Mouse (Mus musculus): ENCODE measurements around the gene Nlrp2.

Gene Nlrp2

DNA sequence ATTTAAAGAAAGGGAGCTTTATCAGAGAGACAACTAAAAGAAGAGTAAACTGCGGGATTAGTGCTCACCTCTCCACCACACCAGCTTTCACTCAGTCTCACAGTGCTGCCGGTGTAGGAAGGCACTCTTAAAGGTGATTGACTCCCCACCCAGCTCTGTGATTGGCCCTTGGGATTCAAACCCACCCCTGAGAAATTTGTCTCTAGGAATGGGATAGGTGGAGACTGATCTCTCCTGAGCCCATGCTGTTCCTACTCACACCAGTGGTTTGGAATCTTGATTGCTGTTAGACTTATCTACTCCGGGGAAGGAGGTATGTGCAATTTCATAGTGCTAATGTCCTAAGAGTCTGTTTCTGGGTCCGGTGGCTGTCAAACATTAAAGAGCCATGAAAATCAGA lies at the start of gene Nlrp2:
Gene Nlrp2, minus strand, starts transcription at position 101 of the 400 bp plus-strand sequence.
- no peak for ATAC-seq (ENCODE audit: low TSS enrichment)

DNA sequence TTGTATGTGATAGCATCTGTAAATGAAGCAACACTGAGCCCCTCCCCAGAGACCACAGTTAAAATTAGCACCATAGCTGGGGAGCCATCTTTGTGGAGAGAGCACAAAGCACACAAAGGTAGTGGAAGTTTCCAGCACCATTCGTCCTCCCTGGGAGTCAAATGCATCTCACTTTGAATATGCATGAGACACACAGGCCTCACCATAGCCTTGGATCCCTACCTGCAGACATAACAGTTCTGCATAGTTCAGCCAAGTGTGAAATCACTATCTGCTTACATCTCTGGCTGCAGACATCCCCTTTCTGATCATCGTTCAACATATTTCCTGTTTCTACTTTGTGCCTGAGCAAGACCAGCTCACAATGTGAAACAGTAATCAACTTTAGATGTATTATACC lies 15.9 kb upstream of the Nlrp2 start:
- ATAC-seq (ENCODE audit: low TSS enrichment), result no peak

DNA sequence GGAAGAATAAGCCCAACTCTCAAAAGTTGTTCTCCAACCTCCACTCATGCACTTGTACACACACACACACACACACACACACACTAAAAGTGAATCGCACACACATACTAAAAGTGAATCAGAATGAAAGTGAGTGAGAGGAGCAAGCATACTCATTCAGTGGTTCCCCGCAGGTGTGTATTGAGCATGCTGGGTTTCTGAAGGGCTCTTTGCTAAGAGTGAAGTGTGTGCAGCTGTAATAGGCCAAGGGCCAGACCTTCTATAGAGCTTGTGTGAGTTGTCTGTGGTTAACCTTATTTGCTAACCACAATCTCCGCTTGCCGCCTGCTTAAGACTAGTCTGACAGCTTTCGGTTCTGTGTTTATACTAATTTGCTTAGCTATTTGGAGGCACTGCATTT lies 12.8 kb upstream of the Nlrp2 start:
- no peak for ATAC-seq (ENCODE audit: low TSS enrichment)

DNA sequence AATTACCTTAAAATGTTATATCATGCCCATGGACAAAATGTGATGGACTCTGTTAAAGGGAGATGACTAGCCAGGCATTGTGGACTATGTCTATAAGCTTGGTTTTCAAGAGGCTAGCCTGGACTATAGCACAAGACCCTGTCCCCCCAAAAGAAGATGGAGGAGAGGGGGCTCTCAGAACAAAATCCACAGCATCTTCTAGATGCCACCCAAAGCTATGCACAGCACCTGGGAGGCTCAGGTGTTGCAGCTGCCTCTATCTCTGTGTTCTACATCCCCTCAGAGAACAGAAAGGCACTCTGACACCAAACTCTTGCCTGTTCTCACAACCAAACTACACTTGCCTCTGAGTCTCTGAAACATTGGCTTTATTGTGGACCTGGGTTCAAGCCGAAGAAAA lies 598 bp downstream of the Nlrp2 start, which contains the start of gene Gm5065:
Gene Gm5065, plus strand, starts transcription at position 301 of the 400 bp plus-strand sequence.
- no peak for ATAC-seq (ENCODE audit: low TSS enrichment)

DNA sequence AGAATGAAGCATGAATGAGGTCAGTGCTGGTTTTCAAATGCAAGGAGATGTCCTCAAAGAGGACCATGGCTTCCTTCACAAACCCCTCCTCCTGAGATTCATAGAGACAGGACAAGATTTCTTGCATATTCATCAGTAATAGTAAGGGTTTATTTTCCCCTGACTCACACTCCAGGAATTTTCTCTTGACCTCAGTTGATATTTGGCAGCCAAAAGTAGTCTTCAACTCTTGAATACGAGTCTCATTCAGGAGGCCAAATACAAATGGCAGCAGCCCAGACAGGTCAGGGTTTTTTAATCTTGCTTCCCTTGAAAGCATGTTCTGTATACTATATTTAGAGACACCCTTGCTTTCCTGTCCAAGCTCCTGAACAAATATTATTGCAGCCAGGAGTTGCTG lies 23.3 kb downstream of the Nlrp2 start:
- no peak for ATAC-seq (ENCODE audit: low TSS enrichment)

DNA sequence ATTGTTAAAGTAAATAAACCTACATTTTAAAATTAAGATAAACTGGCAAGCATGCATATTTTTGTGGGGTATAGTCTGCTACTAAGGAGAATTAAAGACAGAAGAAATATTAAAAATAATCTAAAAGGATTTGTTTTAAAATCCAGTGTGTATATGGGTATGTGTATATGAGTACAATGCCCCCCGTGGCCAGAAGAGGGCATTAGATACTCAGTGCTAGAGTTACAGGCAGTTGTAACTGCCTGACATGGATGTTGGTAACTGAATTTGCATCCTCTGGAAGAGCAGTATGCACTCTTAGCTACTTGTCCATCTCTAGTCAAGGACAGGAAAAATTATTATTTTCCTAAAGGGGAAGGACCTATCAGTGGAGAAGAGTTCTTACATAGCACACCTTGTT lies 62.6 kb downstream of the Nlrp2 start:
- ATAC-seq (ENCODE audit: low TSS enrichment), result no peak

DNA sequence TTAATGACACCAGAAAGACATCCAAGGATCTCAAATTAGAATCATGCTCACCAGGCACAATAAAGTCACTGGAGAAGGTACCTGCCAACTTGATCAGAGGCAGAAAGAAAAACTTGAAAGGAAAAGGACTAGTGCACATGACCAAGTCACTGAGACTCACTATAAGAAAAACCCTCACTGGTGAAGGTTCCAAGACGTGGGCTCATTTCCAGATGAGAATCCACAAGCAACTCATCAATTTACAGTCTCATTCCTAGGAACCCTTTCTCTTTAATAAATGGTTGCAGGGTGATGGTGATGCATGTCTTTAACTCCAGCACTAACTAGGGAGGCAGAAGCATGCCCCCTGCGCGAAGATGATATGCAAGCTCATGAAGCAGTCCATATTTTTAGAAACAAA lies 87.8 kb downstream of the Nlrp2 start:
- ATAC-seq (ENCODE audit: low TSS enrichment), result no peak
